Mouse (Mus musculus) heart, embryonic 11.5 days (tissue): ENCODE measurements around the gene Actb. TPM values are rescaled to one million over a fixed set of nuclear protein-coding genes. Genes with fewer than 3 reads are reported as not detected.

Source experiments
- ATAC-seq: fragments of 200-750 bp; cut with Nextera tagmentation; replicated peaks from 2 replicates; pipeline ENCODE4 v1.8.0; 2017; ENCODE audit warnings: moderate library complexity; ENCODE audit not compliant: insufficient number of reproducible peaks, low FRiP score, low TSS enrichment
- H3K27ac ChIP-seq: fragments of 300-500 bp; sonication (generic); 2 replicates; pipeline ENCODE4 v1.5.1; 2014; ENCODE audit warnings: mild to moderate bottlenecking, low read depth, low read length
- H3K27me3 ChIP-seq: fragments of 300-500 bp; sonication (generic); 2 replicates; pipeline ENCODE4 v1.6.1; 2014; ENCODE audit warnings: mild to moderate bottlenecking, low read length, mixed read lengths; ENCODE audit not compliant: control insufficient read depth, insufficient read depth
- H3K36me3 ChIP-seq: fragments of 300-500 bp; sonication (generic); 2 replicates; pipeline ENCODE4 v1.6.1; 2014; ENCODE audit warnings: mild to moderate bottlenecking, low read length, moderate library complexity, mixed read lengths; ENCODE audit not compliant: control insufficient read depth, insufficient read depth
- H3K4me1 ChIP-seq: fragments of 300-500 bp; sonication (generic); 2 replicates; pipeline ENCODE4 v1.6.1; 2014; ENCODE audit warnings: low read length; ENCODE audit not compliant: control insufficient read depth, insufficient read depth
- H3K4me2 ChIP-seq: fragments of 300-500 bp; sonication (generic); 2 replicates; pipeline ENCODE4 v1.6.1; 2014; ENCODE audit warnings: mild to moderate bottlenecking, moderate library complexity
- H3K4me3 ChIP-seq: fragments of 300-500 bp; sonication (generic); 2 replicates; pipeline ENCODE4 v1.5.1; 2014; ENCODE audit warnings: low read depth, low read length
- H3K9ac ChIP-seq: fragments of 300-500 bp; sonication (generic); 2 replicates; pipeline ENCODE4 v1.6.1; 2014; ENCODE audit warnings: mild to moderate bottlenecking, low read depth, low read length, moderate library complexity
- H3K9me3 ChIP-seq: fragments of 300-500 bp; sonication (generic); replicated peaks from 2 replicates; pipeline ENCODE4 v1.6.1; 2016; ENCODE audit warnings: low read length; ENCODE audit not compliant: control insufficient read depth
- WGBS: fragments of 180-500 bp; shearing (Covaris S2); extraction: QIAGEN DNeasy Blood & Tissue Kit; methylation state at CpG from one replicate; pipeline ENCODE4 v1.1.7; 2014; ENCODE audit not compliant: insufficient replicate concordance; 5-methylcytosine and 5-hydroxymethylcytosine counted together
- polyA plus RNA-seq: library from polyadenylated mRNA; unstranded; fragments of >200 nt; fragmentation: Nextera tagmentation; extraction: Ambion mirVana; gene quantifications from 2 replicates; pipeline ENCODE4 v1.2.1, GENCODE M21; 2014

Actb gene
- polyA plus RNA-seq, 1 experiment from 2014 or later = 8,290 TPM

DNA sequence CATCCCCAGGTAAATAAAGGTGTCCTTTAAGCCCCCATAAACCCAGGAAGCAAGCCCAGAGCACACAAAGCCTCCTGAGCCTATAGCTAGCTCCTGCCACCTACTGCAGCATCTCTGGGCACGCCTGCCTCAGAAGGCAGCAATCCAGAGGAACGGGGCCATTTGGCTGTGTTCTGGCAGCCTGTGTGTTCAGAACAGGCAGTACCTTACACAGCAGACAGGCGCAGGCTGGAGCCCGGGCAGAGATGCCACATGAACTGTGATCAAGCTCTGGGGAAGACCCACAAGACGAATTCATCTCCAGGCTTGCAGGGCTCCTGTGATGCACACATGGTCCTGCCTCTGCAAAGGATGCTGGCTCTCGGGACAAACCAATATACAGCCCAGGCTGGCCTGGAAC, 26.3 kb downstream of the Actb start:
- Histone ChIP-seq H3K27ac (no peak overlapping the region), H3K4me2 (no peak overlapping the region), H3K36me3 (peaks cover 17% of the 10 kb centered on the region), H3K4me1 (peaks cover 19% of the 10 kb centered on the region), H3K4me3 (no peak overlapping the region), H3K27me3 (no peaks in the 10 kb centered on the region), H3K9me3 (no peaks in the 10 kb centered on the region), H3K9ac (no peak overlapping the region)
- ATAC-seq = no peak
- WGBS = 76% methylated on average over 6 of the region's 6 CpGs

GRCm38 (mm10) chr5:142879318-142880175, 27.0 kb downstream of the Actb start:
- ATAC-seq = peak; percentile 53; the same call in 1 of the 2 replicates
- Histone ChIP-seq H3K4me2 (no peak overlapping the region), H3K36me3 (peaks cover 11% of the 10 kb centered on the region; the same call in 1 of the 2 replicates), H3K9ac (no peak overlapping the region), H3K27me3 (no peaks in the 10 kb centered on the region), H3K9me3 (no peaks in the 10 kb centered on the region), H3K27ac (no peak overlapping the region), H3K4me3 (no peak overlapping the region), H3K4me1 (peaks cover 19% of the 10 kb centered on the region)
- 61% methylated on average over 8 of the region's 8 CpGs for WGBS

- Histone ChIP-seq H3K36me3 (peaks cover 9% of the 10 kb centered on the region), H3K27me3 (no peaks in the 10 kb centered on the region), H3K9me3 (no peaks in the 10 kb centered on the region), H3K9ac (no peak overlapping the region), H3K4me1 (peaks cover 19% of the 10 kb centered on the region), H3K4me2 (no peak overlapping the region), H3K4me3 (no peak overlapping the region), H3K27ac (no peak overlapping the region)
- ATAC-seq = no peak
- 80% methylated on average over 15 of the region's 15 CpGs for WGBS
Measured at GRCm38 (mm10) chr5:142878570-142878969, 28.0 kb downstream of the Actb start.

DNA sequence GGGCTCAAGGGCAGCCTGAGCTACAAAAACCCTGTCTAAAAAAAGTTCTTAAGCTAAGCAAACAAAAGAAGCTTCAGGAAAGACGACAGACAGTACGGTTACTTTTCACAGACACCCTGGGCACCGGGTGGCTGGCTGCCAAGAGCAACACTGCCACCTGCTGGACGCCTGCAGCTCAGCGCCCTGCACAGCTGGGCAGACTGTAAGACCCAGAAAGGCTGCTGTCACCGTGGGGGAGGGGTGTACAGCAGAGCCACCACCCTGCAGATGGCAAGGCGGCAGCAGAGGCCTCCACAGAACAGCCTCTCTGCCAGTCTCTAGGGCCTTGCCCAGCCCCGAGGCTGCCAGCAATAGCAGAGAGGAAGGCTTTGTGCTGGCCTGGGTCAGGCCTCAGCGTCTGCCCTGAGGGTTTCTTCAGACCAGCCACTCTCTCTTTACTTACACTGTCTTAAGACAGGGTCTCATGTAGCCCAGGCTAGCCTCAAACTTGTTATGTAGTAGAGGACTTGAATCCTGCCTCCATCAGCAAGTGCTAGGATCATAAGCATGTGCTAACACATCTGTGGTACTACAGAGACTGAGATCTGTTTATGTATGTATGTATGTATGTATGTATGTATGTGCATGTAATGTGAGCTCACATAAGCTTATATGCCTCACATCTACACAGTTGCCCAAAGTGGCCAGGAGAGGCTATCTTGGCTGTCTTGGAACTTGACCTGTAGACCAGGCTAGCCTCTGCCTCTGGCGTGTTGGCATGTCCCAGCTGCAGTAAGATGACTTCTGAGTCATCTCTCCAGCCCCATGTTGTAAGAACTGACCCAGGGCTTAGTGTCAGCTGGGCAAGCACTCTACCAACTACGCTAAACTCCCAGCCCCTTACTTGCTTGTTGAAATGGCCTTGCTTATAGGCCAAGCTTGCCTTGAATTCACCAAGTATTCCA, 28.9 kb downstream of the Actb start:
- Histone ChIP-seq H3K36me3 (peaks cover 10% of the 10 kb centered on the region), H3K4me2 (no peak overlapping the region), H3K9ac (no peak overlapping the region), H3K27me3 (no peaks in the 10 kb centered on the region), H3K4me3 (no peak overlapping the region), H3K27ac (no peak overlapping the region), H3K4me1 (peaks cover 19% of the 10 kb centered on the region), H3K9me3 (no peaks in the 10 kb centered on the region)
- 31% methylated on average over 11 of the region's 11 CpGs for WGBS
- no peak for ATAC-seq

- H3K4me3 ChIP-seq = no peak overlapping the region
- H3K4me1 ChIP-seq = peaks cover 18% of the 10 kb centered on the region
- no peak overlapping the region for H3K27ac ChIP-seq
- WGBS = 86% methylated on average over 5 of the region's 5 CpGs
- no peaks in the 10 kb centered on the region for H3K27me3 ChIP-seq
- H3K4me2 ChIP-seq = no peak overlapping the region
- no peak for ATAC-seq
- H3K9ac ChIP-seq = no peak overlapping the region
- H3K36me3 ChIP-seq = peaks cover 11% of the 10 kb centered on the region
- H3K9me3 ChIP-seq = no peaks in the 10 kb centered on the region
Measured at GRCm38 (mm10) chr5:142876896-142877295, 29.7 kb downstream of the Actb start.

DNA sequence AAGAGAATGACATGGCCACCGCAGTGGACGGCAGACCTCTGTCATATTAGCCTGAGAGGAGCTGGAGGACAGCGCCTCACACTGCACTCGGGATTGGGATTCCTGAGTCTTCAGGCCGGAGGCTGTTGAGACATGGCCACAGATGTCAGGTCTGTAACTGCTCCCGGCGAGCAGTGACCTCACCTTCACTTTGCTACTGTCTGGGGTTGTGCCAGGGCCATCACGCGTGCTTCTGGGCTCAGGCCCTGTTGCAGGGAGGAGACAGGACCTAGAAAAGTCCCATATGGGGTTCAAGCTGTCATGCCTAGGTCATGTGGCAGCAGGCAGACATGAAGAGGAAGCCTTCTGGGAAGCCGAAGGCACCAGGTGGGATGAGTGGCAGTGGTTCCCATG, 31.0 kb downstream of the Actb start:
- Histone ChIP-seq H3K9ac (no peak overlapping the region), H3K36me3 (peaks cover 15% of the 10 kb centered on the region), H3K4me3 (no peak overlapping the region), H3K4me2 (no peak overlapping the region), H3K9me3 (no peaks in the 10 kb centered on the region), H3K4me1 (peaks cover 7% of the 10 kb centered on the region), H3K27ac (no peak overlapping the region), H3K27me3 (no peaks in the 10 kb centered on the region)
- 91% methylated on average over 10 of the region's 10 CpGs for WGBS
- no peak for ATAC-seq

- Histone ChIP-seq H3K36me3 (peaks cover 15% of the 10 kb centered on the region), H3K9me3 (no peaks in the 10 kb centered on the region), H3K4me1 (peaks cover 7% of the 10 kb centered on the region), H3K9ac (no peak overlapping the region; the same call in 1 of the 2 replicates), H3K4me3 (no peak overlapping the region), H3K27me3 (no peaks in the 10 kb centered on the region), H3K4me2 (no peak overlapping the region), H3K27ac (no peak overlapping the region)
- no peak for ATAC-seq
- WGBS = 85% methylated on average over 13 of the region's 13 CpGs
Measured at GRCm38 (mm10) chr5:142874791-142875512, 31.6 kb downstream of the Actb start.

DNA sequence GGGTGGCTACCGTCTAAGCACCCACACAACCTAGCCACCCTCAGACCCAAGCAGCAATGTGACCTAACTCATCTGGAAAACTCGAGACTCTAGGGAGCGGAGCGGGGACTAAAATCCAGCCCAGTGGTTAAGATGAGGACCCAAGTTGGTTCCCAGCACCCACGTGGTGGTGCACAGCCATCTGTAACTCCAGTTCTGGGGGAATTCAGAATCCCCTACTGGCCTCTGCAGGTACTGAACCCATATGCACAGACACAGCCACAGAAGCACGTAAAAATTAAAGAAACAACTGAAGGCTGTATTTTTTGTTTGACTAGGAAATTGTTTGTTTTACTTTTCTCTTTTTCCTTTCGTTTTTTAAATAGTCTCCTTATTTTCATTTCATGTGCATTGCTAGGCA, 32.8 kb downstream of the Actb start:
- WGBS = 95% methylated on average over 7 of the region's 7 CpGs
- no peak for ATAC-seq

More for the DNA sequence above, 32.8 kb downstream of the Actb start:
- Histone ChIP-seq H3K9me3 (no peaks in the 10 kb centered on the region), H3K9ac (no peak overlapping the region), H3K4me3 (no peak overlapping the region), H3K27ac (no peak overlapping the region), H3K4me2 (no peak overlapping the region), H3K27me3 (no peaks in the 10 kb centered on the region), H3K36me3 (peaks cover 15% of the 10 kb centered on the region), H3K4me1 (peaks cover 7% of the 10 kb centered on the region)
